Mouse (Mus musculus) ES-E14 (cell line): ENCODE measurements around the gene Ndufv1. TPM values are rescaled to one million over a fixed set of nuclear protein-coding genes. Genes with fewer than 3 reads are reported as not detected.
"Not testable (repeated sequence)": the region's sequence is repeated elsewhere in the genome, so short reads cannot be mapped to it uniquely, and the experiment has no call there.

Experiments
- DNase-seq: peaks from one replicate; pipeline ENCODE4 v3.0.0-alpha.2; 2013; ENCODE audit warnings: low read depth, low spot score
- H3K27ac ChIP-seq: 2 replicates; pipeline ENCODE4 v1.5.1; 2012; ENCODE audit warnings: low read depth, mild to moderate bottlenecking, low read length, moderate library complexity, mixed read lengths; ENCODE audit not compliant: poor library complexity, insufficient read depth, severe bottlenecking
- H3K36me3 ChIP-seq: 2 replicates; pipeline ENCODE4 v1.6.1; 2012; ENCODE audit warnings: mild to moderate bottlenecking, low read length, moderate library complexity, mixed read lengths; ENCODE audit not compliant: control insufficient read depth, poor library complexity, insufficient read depth, severe bottlenecking
- H3K4me1 ChIP-seq, 2 experiments: fragments of 150-350 bp in 1 of 2; sonication (generic) in 1 of 2; 2 replicates each; pipeline ENCODE4 v1.6.1; 2012; ENCODE audit warnings: low read length in 2 of 2, mild to moderate bottlenecking in 1 of 2, mixed read lengths in 1 of 2; ENCODE audit not compliant: control insufficient read depth in 2 of 2, insufficient read depth in 2 of 2, poor library complexity in 1 of 2
- H3K4me3 ChIP-seq, 2 experiments: fragments of 150-350 bp in 1 of 2; sonication (generic) in 1 of 2; 2 replicates each; pipeline ENCODE4 v1.5.1; 2012; ENCODE audit warnings: low read length in 2 of 2, low read depth in 1 of 2, mild to moderate bottlenecking in 1 of 2, mixed read lengths in 1 of 2; ENCODE audit not compliant: insufficient read depth in 1 of 2, poor library complexity in 1 of 2, severe bottlenecking in 1 of 2
- H3K9ac ChIP-seq: 2 replicates; pipeline ENCODE4 v1.6.1; 2012; ENCODE audit warnings: low read depth, mild to moderate bottlenecking, low read length, mixed read lengths; ENCODE audit not compliant: poor library complexity, insufficient read depth, severe bottlenecking
- H3K9me3 ChIP-seq: fragments of 150-350 bp; sonication (generic); 2 replicates; pipeline ENCODE4 v1.6.1; 2012; ENCODE audit warnings: low read depth, mild to moderate bottlenecking, low read length; ENCODE audit not compliant: control insufficient read depth, insufficient read depth
- CHD2 ChIP-seq: IDR thresholded peaks from 2 replicates; pipeline ENCODE4 v1.6.1; 2014; ENCODE audit warnings: mild to moderate bottlenecking, low read depth, low read length, inconsistent platforms
- HCFC1 ChIP-seq: IDR thresholded peaks from 2 replicates; pipeline ENCODE4 v1.6.1; 2012; ENCODE audit warnings: low read length, inconsistent platforms, borderline replicate concordance; ENCODE audit not compliant: insufficient read depth
- MAFK ChIP-seq: IDR thresholded peaks from 2 replicates; pipeline ENCODE4 v1.6.1; 2014; ENCODE audit warnings: mild to moderate bottlenecking, low read depth, low read length, inconsistent platforms; ENCODE audit not compliant: insufficient read depth
- ZC3H11A ChIP-seq: IDR thresholded peaks from 2 replicates; pipeline ENCODE4 v1.6.1; 2012; ENCODE audit warnings: low read depth, mild to moderate bottlenecking, inconsistent platforms, low read length, borderline replicate concordance
- ZNF384 ChIP-seq: IDR thresholded peaks from 2 replicates; pipeline ENCODE4 v1.6.1; 2012; ENCODE audit warnings: low read depth, low read length, inconsistent platforms
- in situ Hi-C, 2 experiments: fragments of 600-800 bp; cut with MboI; formaldehyde crosslinking; loops; one replicate each; pipeline ENCODE4 v1.15.1; 2025; ENCODE audit warnings: low sequenced_read_pairs in 2 of 2, inconsistent platforms in 1 of 2; ENCODE audit not compliant: unreplicated experiment in 2 of 2
- total RNA-seq: library from RNA; depleted of rRNA; stranded (reverse); fragments of 300-350 nt; gene quantifications from 2 replicates; pipeline ENCODE4 v1.2.3, GENCODE M21; 2012

Gene Ndufv1
- total RNA-seq, 1 experiment: 182 TPM

DNA sequence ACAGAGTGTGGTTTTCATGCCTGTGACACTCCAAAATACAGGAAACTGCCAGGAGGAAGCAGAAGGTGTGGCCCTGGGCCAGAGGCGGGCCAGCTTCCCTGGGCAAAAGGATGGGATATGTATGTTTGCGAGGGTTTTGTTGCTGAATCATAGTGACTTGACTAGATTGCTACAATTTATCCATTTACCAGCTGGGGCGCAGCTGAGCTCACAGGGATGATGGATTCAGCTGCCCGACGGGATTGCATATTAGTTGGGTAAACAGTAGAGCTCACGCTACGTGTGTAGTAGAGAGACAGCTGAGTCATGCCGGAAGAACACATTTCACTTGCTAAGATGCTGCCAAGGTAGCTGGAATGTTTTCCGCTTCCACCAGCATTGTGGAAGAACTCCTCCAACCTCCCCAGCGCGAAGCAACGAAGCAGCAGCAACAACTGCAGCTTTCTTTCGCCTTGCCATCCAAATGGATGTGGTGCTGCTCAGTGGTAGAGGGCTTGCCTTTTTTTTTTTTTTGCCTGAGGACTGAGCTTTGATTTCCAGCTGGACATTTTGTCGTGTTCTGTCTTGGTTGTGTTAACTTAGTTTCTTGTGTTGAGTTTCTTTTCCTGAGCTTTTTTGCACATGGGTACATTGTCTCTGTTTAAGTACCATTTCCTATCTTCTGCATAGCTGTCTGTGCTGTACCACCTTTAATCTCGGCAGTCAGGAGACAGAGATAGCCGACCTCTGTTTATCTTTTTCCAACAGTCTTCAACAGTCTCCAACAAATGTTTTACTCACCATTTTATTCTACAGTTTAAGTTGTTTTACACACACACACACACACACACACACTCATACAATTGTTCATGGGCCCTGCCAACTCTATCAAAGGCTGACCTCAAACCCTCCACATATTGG lies 33.6 kb upstream of the Ndufv1 start, which contains the start of gene Gstp2:
Gstp2 (minus strand) TSS at position 58 of the 900 bp plus-strand sequence.
- H3K9me3 ChIP-seq: no peaks in the 10 kb centered on the region
- peak within 1 kb of the TSS; percentile 97 for H3K27ac ChIP-seq
- H3K4me3 ChIP-seq: peak within 1 kb of the TSS; percentile 30 to 42
- H3K4me1 ChIP-seq: peaks cover 4 to 11% of the 10 kb centered on the region in 2 experiments; a peak in 3 of 4 replicates
- TF ChIP-seq ZNF384 (peak; percentile 70), CHD2 (no peak), ZC3H11A (no peak), MAFK (peak; percentile 99), HCFC1 (no peak)
- DNase-seq: peak; percentile 75
- H3K36me3 ChIP-seq: no peaks in the 10 kb centered on the region; the same call in 1 of the 2 replicates
- H3K9ac ChIP-seq: peak within 1 kb of the TSS; percentile 50
- in situ Hi-C loops: no loop called here

GRCm38 (mm10) chr19:4044109-4044508 lies 31.5 kb upstream of the Ndufv1 start:
- H3K36me3 ChIP-seq, H3K9me3 ChIP-seq, DNase-seq, H3K9ac ChIP-seq, H3K4me3 ChIP-seq, H3K27ac ChIP-seq, in situ Hi-C loops: not testable (repeated sequence)
- H3K4me1 ChIP-seq: peaks cover 4 to 11% of the 10 kb centered on the region in 2 experiments; a peak in 3 of 4 replicates

DNA sequence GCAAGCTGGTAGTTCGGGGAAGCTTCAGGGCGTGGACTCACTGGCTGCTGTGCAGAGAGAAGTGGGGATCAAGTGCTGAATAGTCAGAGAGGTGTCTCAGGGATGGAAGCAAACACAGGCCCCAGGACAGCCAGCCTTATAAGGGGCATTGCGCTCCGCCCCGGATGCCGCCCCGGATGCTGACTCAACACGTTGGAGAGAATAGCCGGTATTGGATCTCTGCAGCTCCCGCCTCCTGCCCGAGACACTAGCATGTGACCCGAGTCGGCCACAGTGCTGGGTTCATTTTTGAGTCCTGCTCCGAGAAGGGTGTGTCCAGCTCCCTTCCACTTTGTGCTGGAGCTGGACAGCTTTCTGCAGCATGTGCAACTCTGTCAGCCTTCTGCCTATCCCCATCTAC lies 29.5 kb upstream of the Ndufv1 start:
- Histone ChIP-seq H3K36me3 (no peaks in the 10 kb centered on the region; the same call in 1 of the 2 replicates), H3K4me1 (peaks cover 4 to 8% of the 10 kb centered on the region in 2 experiments; a peak in 3 of 4 replicates), H3K4me3 (peak overlapping the region; percentile 60 to 70), H3K9me3 (no peaks in the 10 kb centered on the region), H3K27ac (no peak overlapping the region), H3K9ac (peak overlapping the region; percentile 32)
- DNase-seq: peak; percentile 50
- no peak for TF ChIP-seq ZNF384
- peak; percentile 91 for TF ChIP-seq MAFK
- in situ Hi-C loops: no loop called here

- DNase-seq, H3K27ac ChIP-seq, H3K36me3 ChIP-seq, in situ Hi-C loops, H3K9me3 ChIP-seq, H3K4me1 ChIP-seq: not testable (repeated sequence)
- Histone ChIP-seq H3K4me3 (peak overlapping the region; percentile 60 to 70), H3K9ac (peak overlapping the region; percentile 32)
Observed at GRCm38 (mm10) chr19:4041500-4041899, 28.9 kb upstream of the Ndufv1 start.

- H3K9ac ChIP-seq, H3K9me3 ChIP-seq, H3K36me3 ChIP-seq, H3K27ac ChIP-seq, DNase-seq, H3K4me3 ChIP-seq, H3K4me1 ChIP-seq, in situ Hi-C loops: not testable (repeated sequence)
Observed at GRCm38 (mm10) chr19:4040941-4041340, 28.3 kb upstream of the Ndufv1 start.
